Mouse (Mus musculus): ENCODE measurements around the gene Hook2.

The Hook2 gene

DNA sequence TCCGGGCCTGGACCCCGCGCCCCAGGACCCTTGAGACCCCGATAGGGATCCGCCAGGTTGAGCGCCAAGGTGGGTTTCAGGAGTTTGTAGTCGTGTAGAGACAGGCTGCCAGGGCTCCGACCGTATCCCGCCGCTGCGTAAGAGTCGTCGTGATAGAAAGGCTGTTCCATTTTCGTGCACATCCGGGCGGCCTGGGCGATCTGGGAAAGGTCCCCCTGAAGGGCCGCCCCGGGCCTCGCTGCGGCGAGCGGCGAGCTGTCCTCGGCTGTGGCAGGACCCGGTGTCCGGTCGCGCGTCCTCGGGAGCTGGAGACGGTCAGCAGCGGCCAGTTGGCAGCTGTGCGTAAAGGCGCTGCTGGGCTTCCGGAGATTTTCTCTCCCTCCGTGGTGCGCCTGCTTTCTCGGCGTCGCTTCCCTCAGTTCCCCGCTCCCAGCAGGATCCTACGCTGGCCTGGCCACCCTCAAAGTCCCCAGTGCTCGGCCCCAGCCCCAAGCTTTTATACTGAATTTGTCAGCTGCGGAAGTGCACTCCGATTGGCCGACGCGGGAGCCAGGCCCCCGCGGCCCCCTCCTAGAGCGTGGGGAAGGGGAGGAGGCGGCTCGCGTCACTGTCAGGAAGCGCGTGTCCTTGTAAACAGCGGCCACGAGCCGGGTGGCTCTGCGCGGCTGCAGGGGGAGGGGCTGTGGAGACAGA lies 12.0 kb upstream of the Hook2 start, which contains the start of gene Junb:
Junb (minus strand) TSS at position 471 of the 693 bp plus-strand sequence.
- H3K36me3 ChIP-seq (ENCODE audit: control insufficient read depth, insufficient read depth, low read length, poor library complexity, severe bottlenecking): no peaks in the 10 kb centered on the region
- DNase-seq (ENCODE audit: low read depth, low spot score): peak; percentile 99
- H3K27me3 ChIP-seq (ENCODE audit: control insufficient read depth, insufficient read depth, low read length, poor library complexity, severe bottlenecking): no peaks in the 10 kb centered on the region

DNA sequence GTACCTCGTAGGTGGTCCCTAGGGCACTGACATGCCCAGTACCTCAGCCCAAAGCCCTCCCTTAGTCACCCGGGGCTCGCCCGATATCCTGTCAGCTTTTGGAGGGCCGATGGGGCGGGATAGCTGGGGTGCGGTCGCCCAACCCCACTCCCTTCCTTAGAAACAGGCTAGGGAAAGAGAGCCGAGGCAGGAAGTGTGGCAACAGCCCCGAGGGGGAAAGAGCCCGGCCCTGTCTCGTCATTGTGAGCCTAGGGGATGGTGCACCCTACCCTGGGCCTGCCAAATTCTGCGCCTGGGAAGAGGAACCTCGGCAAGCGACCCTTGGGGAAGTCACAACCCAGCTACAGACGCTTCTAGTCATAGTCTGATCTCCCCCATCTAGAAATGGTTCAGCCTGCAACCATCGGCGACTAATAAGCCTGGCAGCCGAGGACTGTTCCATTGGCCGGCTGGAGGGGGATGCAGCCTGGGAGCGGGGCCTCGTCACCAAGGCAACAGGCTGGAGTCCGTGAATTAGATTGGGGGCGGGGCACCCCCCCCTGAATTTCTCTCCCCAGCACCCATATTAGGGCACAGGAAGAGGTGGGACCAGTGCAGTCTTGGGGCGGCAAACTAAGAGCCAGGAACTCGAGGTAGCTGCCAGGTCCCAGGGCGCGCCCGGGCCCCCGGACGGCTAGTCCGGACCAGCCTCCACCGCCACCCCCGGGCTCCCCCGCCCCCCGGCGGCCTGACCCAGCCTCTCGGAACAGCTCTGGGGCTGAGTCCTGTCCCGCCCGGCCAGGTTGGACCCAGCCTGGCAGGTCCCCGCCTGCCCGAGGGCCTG lies 10.6 kb upstream of the Hook2 start:
- peak; percentile 99 for DNase-seq (ENCODE audit: low read depth, low spot score)
- H3K27me3 ChIP-seq (ENCODE audit: control insufficient read depth, insufficient read depth, low read length, poor library complexity, severe bottlenecking): no peaks in the 10 kb centered on the region

DNA sequence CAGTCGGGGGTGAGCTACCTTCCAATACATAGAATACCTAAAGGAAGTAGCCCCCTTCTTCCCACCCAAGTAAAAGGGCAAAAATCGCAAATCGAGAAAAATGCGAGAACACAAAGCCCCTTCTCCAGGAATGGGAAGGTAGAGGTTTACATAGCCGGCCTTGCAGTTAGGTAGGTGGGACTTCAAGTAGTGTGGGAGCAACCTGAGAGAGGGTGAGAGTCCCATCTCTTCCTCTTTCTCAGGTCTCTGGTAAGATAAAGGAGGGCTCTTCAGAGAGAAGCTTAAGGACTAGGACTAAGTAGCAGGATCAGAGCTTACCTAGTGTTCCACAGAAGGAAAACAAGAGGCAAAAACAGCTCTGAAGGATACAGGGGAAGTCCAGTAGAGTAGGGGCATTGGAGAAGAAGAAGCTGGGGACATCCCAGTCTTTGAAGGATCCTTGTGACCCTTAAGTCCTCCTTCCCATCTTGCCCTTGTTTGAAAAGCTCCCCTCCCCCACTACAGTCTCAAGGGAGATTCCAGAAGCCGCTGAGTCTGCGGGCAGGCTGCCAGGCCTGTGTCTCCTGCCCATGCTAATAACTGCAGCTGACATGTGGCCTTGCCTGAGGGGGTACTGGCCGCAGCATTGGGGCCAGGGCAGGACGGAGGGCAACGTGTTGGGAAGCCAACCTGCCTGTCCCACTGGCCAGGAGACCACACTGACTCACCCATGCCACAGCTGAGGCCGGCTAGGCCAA lies 9.6 kb upstream of the Hook2 start:
- DNase-seq (ENCODE audit: low read depth, low spot score): peak; percentile 76
- H3K36me3 ChIP-seq (ENCODE audit: control insufficient read depth, insufficient read depth, low read length, poor library complexity, severe bottlenecking): no peaks in the 10 kb centered on the region
- H3K27me3 ChIP-seq (ENCODE audit: control insufficient read depth, insufficient read depth, low read length, poor library complexity, severe bottlenecking): no peaks in the 10 kb centered on the region

More for the DNA sequence above, 10.6 kb upstream of the Hook2 start:
- no peaks in the 10 kb centered on the region for H3K36me3 ChIP-seq (ENCODE audit: control insufficient read depth, insufficient read depth, low read length, poor library complexity, severe bottlenecking)

DNA sequence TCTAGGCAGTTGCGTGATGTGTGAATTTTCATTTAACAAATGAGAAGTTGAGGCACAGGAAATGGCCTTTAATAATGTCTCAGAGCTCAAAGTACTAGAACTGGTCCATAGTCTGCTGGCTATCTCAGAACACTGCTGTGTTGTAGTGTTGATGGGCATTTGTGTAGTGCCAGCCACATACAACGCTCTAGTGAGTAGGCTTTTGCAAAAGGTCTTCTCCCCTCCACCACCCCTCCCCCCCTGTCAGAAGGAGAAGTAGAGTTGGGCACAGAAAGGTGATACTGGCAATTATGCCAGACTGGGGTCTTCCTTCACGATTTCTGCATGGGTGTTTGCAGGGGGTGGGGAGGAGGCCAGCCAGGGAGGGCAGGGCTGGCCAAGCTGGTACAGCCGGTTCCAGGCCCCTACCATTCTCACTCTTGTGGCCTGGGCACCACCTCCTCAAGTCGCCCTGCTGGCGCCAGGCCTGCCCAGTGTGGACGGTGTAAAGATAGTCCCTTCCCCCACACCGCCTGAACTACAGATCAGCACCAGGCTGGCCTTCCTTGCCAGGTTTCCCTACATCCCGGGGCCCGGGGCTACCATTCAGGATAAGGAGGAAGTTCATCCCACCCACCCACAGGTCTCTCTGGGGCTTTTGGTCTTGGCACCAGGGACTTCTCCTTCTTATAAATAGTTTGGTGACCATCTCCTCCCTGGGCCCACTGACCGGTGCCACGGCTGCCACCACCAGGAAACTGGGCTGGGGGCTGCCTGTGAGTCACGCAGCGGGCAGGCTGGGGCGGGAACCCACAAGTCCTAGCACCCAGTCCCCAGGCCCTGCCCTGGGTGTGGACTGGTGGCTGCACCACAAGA lies 8.5 kb upstream of the Hook2 start:
- H3K36me3 ChIP-seq (ENCODE audit: control insufficient read depth, insufficient read depth, low read length, poor library complexity, severe bottlenecking): no peaks in the 10 kb centered on the region
- peak; percentile 52 for DNase-seq (ENCODE audit: low read depth, low spot score)
- no peaks in the 10 kb centered on the region for H3K27me3 ChIP-seq (ENCODE audit: control insufficient read depth, insufficient read depth, low read length, poor library complexity, severe bottlenecking)

DNA sequence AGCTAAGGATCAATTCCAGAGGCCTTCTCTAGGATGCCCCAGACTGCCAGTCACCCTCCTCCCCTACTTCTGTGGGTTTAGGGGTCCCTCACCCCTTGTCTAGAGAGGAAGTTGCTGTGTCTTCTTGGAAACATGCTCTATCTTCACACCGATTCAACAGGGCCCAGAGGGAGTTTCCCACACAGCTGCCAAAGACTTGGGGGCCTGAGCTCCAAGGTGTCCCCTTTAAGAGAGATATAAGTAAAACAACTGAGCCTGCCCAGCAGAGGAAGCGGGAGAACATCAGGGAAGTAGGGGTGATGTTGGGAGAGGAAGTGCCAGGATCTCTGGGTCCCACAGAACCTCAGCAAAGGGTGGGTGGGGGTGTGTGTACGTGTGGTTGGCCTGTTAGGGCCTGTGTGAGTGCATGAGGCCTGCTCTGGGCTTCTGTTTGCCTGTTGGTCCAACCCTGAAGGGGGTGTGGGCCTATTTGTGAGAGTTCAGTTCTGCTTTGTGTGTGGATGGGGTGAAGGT lies 7.8 kb upstream of the Hook2 start:
- peak; percentile 61 for DNase-seq (ENCODE audit: low read depth, low spot score)
- H3K27me3 ChIP-seq (ENCODE audit: control insufficient read depth, insufficient read depth, low read length, poor library complexity, severe bottlenecking): no peaks in the 10 kb centered on the region
- H3K36me3 ChIP-seq (ENCODE audit: control insufficient read depth, insufficient read depth, low read length, poor library complexity, severe bottlenecking): no peaks in the 10 kb centered on the region

GRCm38 (mm10) chr8:84984294-84985048 lies 5.9 kb upstream of the Hook2 start:
- H3K36me3 ChIP-seq (ENCODE audit: control insufficient read depth, insufficient read depth, low read length, poor library complexity, severe bottlenecking): no peaks in the 10 kb centered on the region
- peak; percentile 72 for DNase-seq (ENCODE audit: low read depth, low spot score)
- no peaks in the 10 kb centered on the region for H3K27me3 ChIP-seq (ENCODE audit: control insufficient read depth, insufficient read depth, low read length, poor library complexity, severe bottlenecking)

- DNase-seq (ENCODE audit: low read depth, low spot score): no peak
- H3K36me3 ChIP-seq (ENCODE audit: control insufficient read depth, insufficient read depth, low read length, poor library complexity, severe bottlenecking): no peaks in the 10 kb centered on the region
- H3K27me3 ChIP-seq (ENCODE audit: control insufficient read depth, insufficient read depth, low read length, poor library complexity, severe bottlenecking): no peaks in the 10 kb centered on the region
These were observed 5.2 kb upstream of the Hook2 start for GRCm38 (mm10) chr8:84985049-84985683.

GRCm38 (mm10) chr8:84985684-84986378 lies 4.6 kb upstream of the Hook2 start:
- H3K27me3 ChIP-seq (ENCODE audit: control insufficient read depth, insufficient read depth, low read length, poor library complexity, severe bottlenecking): no peaks in the 10 kb centered on the region
- no peaks in the 10 kb centered on the region for H3K36me3 ChIP-seq (ENCODE audit: control insufficient read depth, insufficient read depth, low read length, poor library complexity, severe bottlenecking)
- DNase-seq (ENCODE audit: low read depth, low spot score): peak; percentile 99

- DNase-seq (ENCODE audit: low read depth, low spot score): no peak
- no peaks in the 10 kb centered on the region for H3K36me3 ChIP-seq (ENCODE audit: control insufficient read depth, insufficient read depth, low read length, poor library complexity, severe bottlenecking)
These were observed 3.9 kb upstream of the Hook2 start for GRCm38 (mm10) chr8:84986379-84986945.

GRCm38 (mm10) chr8:84987388-84987787 lies 3.0 kb upstream of the Hook2 start:
- no peak for DNase-seq (ENCODE audit: low read depth, low spot score)
- H3K36me3 ChIP-seq (ENCODE audit: control insufficient read depth, insufficient read depth, low read length, poor library complexity, severe bottlenecking): no peaks in the 10 kb centered on the region
- no peaks in the 10 kb centered on the region for H3K27me3 ChIP-seq (ENCODE audit: control insufficient read depth, insufficient read depth, low read length, poor library complexity, severe bottlenecking)

More at GRCm38 (mm10) chr8:84986379-84986945, 3.9 kb upstream of the Hook2 start:
- no peaks in the 10 kb centered on the region for H3K27me3 ChIP-seq (ENCODE audit: control insufficient read depth, insufficient read depth, low read length, poor library complexity, severe bottlenecking)

- Histone ChIP-seq H3K36me3 (ENCODE audit: control insufficient read depth, insufficient read depth, low read length, poor library complexity, severe bottlenecking) (no peaks in the 10 kb centered on the region), H3K27me3 (ENCODE audit: control insufficient read depth, insufficient read depth, low read length, poor library complexity, severe bottlenecking) (no peaks in the 10 kb centered on the region)
- no peak for DNase-seq (ENCODE audit: low read depth, low spot score)
These were observed 2.5 kb upstream of the Hook2 start for GRCm38 (mm10) chr8:84987903-84988302.

DNA sequence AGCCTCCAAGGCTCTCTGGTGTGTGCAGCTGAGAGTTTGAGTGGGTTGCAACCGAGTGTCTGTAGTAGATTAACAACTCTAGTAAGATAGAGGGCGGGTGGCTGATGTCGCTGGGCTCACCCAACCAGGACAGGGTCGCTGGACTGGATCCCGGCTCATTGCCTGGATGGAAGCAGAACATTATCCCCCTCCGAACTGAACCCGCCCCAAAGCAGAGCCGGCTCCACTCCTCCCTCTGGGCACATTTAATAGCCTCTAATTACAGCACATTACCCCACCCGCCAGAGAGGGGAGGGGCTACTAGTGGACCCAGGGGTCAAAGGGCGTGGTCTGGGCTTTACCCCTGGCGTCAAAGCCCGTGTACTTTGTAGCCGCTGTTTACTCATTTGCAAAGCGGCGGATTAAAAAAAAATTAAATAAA lies 1.1 kb upstream of the Hook2 start:
- DNase-seq (ENCODE audit: low read depth, low spot score): peak; percentile 48
- Histone ChIP-seq H3K27me3 (ENCODE audit: control insufficient read depth, insufficient read depth, low read length, poor library complexity, severe bottlenecking) (no peaks in the 10 kb centered on the region), H3K36me3 (ENCODE audit: control insufficient read depth, insufficient read depth, low read length, poor library complexity, severe bottlenecking) (no peaks in the 10 kb centered on the region)

Measured in splenic B cell, adult 2 months (primary cell).